Mouse (Mus musculus): ENCODE data around the gene Gm28035. TPM values are rescaled to one million over a fixed set of nuclear protein-coding genes. Genes with fewer than 3 reads are reported as not detected.

Gene Gm28035
- polyA plus RNA-seq, 1 experiment from 2014 or later, result 0.20 TPM

DNA sequence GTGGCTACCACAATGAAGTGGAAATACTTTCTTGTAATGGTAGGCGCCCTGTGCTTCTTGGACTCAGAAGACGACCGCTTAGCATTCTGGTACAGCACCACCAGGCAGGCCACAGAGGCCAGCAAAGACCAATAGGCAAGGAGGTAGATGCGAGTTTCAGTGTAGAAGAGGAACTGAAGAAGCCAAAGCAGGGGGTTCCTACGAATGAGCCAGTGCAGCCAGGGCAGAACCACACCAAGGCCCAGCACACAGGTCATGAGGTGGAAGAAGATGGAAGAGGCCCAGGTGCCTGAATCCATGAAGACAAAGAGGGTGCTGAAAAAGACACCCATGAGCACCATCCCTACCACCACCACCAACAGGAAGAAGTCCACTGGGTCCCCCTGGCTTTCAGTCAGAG, 44.6 kb downstream of the Gm28035 start:
- Histone ChIP-seq H3K27ac (no peak overlapping the region), H3K9ac (ENCODE audit: low read depth, low read length) (no peak overlapping the region), H3K4me3 (replicated peaks; ENCODE audit: low read depth, low read length) (peak overlapping the region; percentile 96), H3K4me2 (ENCODE audit: low read length) (peak overlapping the region; percentile 93), H3K4me1 (replicated peaks; ENCODE audit: insufficient read depth, low read length) (peaks cover 19% of the 10 kb centered on the region), H3K36me3 (ENCODE audit: insufficient read depth, low read length) (no peaks in the 10 kb centered on the region), H3K9me3 (replicated peaks; ENCODE audit: low read length) (no peaks in the 10 kb centered on the region), H3K27me3 (ENCODE audit: insufficient read depth, low read length) (no peaks in the 10 kb centered on the region)
- ATAC-seq (replicated peaks; ENCODE audit: low FRiP score, low read depth) (no peak), DNase-seq (ENCODE audit: low spot score) (no peak)
- no peak for TF ChIP-seq CTCF (IDR thresholded peaks at IDR 0.05; ENCODE audit: low read depth)
- 96% methylated on average over 5 of the region's 5 CpGs for WGBS

DNA sequence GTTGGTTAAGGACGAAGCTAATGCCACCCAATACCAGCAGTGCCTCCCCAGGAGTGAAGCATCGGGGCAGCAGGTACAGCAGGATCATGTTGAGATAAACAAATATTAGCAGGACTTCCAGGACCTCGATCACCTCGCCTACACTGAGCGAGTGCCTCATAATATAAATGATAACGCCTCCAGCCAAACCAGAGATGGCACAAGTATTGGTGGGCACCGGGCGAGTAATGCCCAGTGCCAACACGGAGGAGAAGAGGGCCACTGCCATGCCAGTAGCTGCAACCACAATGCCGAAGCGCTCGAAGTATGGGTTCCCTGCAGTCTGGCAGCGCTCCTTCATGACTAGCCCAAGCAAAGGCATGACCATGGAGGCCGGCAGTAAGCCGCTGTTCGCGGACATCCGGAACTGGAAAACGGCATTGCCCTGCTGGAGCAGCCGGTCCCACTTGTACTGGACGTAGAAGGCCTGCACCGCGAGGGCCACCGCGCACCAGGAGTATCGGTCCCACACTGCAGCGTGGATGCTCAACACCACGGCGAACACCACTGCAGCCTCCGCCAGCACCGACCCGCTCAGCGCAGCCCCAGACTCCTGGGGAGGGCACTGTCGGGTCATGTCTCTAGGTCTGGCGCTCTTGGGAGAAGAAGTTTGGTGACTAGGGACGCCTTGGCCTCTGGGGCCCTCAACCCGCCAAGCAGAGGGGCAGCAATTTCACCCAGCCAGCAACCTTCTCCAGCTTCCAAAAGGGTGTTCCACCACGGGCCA, 45.2 kb downstream of the Gm28035 start:
- Histone ChIP-seq H3K27ac (peak overlapping the region; percentile 63; the same call in 1 of the 2 replicates), H3K9ac (ENCODE audit: low read depth, low read length) (peak overlapping the region; percentile 87), H3K36me3 (ENCODE audit: insufficient read depth, low read length) (no peaks in the 10 kb centered on the region), H3K4me1 (replicated peaks; ENCODE audit: insufficient read depth, low read length) (peaks cover 19% of the 10 kb centered on the region), H3K27me3 (ENCODE audit: insufficient read depth, low read length) (no peaks in the 10 kb centered on the region), H3K9me3 (replicated peaks; ENCODE audit: low read length) (no peaks in the 10 kb centered on the region), H3K4me2 (ENCODE audit: low read length) (peak overlapping the region; percentile 93), H3K4me3 (replicated peaks; ENCODE audit: low read depth, low read length) (peak overlapping the region; percentile 96)
- peak; percentile 70 for ATAC-seq (replicated peaks; ENCODE audit: low FRiP score, low read depth)
- 12% methylated on average over 38 of the region's 38 CpGs for WGBS
- no peak for TF ChIP-seq CTCF (IDR thresholded peaks at IDR 0.05; ENCODE audit: low read depth)
- DNase-seq (ENCODE audit: low spot score), result no peak

DNA sequence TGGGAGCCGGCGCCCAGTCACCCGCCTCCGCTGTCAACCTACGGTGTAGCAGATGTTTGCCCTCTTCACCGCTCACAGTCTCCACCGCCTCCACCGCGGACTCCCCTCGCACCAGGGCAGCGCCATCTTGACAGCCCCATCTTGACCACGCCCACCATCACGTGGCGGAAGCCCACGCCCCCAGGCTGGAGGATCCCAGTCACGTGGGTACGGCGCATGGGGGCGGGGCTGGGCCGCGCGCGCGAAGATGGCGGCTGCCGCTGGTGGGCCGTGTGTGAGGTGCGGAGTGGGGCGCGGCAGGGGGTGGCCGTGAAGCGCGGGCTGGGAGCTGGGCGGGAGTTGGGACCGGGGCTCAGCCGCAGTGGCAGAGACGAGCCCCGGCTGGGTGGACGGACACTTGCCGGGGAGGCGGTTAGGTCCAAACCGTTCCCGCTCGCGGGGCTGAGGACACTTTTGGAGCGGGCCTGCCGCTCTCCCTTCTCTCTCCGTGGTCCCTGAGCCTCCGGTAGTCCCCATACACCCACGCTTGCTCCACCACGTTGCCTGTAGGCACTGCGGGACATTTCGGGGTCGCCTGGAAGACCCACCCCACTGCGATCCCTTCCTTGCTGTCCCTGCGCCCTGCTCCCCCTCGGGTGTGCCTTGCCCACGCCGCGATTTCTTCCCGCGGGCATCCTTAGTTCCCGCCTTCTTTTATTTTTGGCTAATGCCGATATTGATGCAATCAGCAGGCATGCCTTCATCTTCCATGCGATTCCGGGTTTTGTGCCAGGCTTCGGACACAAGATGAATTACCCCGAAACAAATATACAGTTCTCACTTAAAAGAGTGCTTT, 46.0 kb downstream of the Gm28035 start, which contains the start of the genes Dolk and Nup188:
Dolk (minus strand) TSS at position 143 of the 835 bp plus-strand sequence.
Nup188 (plus strand) TSS at position 206 of the 835 bp plus-strand sequence.
- Histone ChIP-seq H3K4me3 (replicated peaks; ENCODE audit: low read depth, low read length) (peak within 1 kb of the TSS; percentile 96), H3K36me3 (ENCODE audit: insufficient read depth, low read length) (no peaks in the 10 kb centered on the region), H3K27ac (peak within 1 kb of the TSS; percentile 63; the same call in 1 of the 2 replicates), H3K27me3 (ENCODE audit: insufficient read depth, low read length) (no peaks in the 10 kb centered on the region), H3K9ac (ENCODE audit: low read depth, low read length) (peak within 1 kb of the TSS; percentile 87), H3K9me3 (replicated peaks; ENCODE audit: low read length) (no peaks in the 10 kb centered on the region), H3K4me2 (ENCODE audit: low read length) (peak within 1 kb of the TSS; percentile 93), H3K4me1 (replicated peaks; ENCODE audit: insufficient read depth, low read length) (peaks cover 19% of the 10 kb centered on the region)
- no peak for TF ChIP-seq CTCF (IDR thresholded peaks at IDR 0.05; ENCODE audit: low read depth)
- under 1% methylated on average over 64 of the region's 68 CpGs for WGBS
- ATAC-seq (replicated peaks; ENCODE audit: low FRiP score, low read depth), result peak; percentile 92
- DNase-seq (ENCODE audit: low spot score), result peak; percentile 97

DNA sequence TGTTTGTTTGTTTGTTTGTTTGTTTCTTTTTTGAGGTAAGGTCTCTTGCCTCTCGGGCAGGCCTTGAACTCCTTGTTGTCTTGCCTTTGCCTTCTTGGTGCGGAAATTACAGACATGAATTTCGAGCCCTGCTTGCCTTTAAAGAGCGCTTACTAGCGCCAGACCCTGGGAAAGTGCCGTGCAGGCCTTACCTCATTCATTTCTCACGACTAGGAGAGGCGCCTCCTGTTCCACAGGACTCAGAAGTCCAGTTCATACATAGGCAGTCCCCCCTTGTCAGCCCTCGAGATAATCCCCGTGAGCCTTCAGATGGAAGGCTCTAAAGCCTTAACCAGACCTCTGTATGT, 46.6 kb downstream of the Gm28035 start:
- H3K4me1 ChIP-seq (replicated peaks; ENCODE audit: insufficient read depth, low read length), result peaks cover 19% of the 10 kb centered on the region
- no peaks in the 10 kb centered on the region for H3K27me3 ChIP-seq (ENCODE audit: insufficient read depth, low read length)
- H3K4me3 ChIP-seq (replicated peaks; ENCODE audit: low read depth, low read length), result peak overlapping the region; percentile 96
- H3K9me3 ChIP-seq (replicated peaks; ENCODE audit: low read length), result no peaks in the 10 kb centered on the region
- H3K4me2 ChIP-seq (ENCODE audit: low read length), result peak overlapping the region; percentile 93
- 0 out of 2 replicates have a peak overlapping the region, but pooled peaks have one; percentile 63 for H3K27ac ChIP-seq
- DNase-seq (ENCODE audit: low spot score) (peak; percentile 63), ATAC-seq (replicated peaks; ENCODE audit: low FRiP score, low read depth) (no peak)
- 1% methylated on average over 10 of the region's 10 CpGs for WGBS
- H3K36me3 ChIP-seq (ENCODE audit: insufficient read depth, low read length), result no peaks in the 10 kb centered on the region
- TF ChIP-seq CTCF (IDR thresholded peaks at IDR 0.05; ENCODE audit: low read depth), result peak; percentile 12; the same call in 1 of the 2 replicates
- peak overlapping the region; percentile 87 for H3K9ac ChIP-seq (ENCODE audit: low read depth, low read length)

DNA sequence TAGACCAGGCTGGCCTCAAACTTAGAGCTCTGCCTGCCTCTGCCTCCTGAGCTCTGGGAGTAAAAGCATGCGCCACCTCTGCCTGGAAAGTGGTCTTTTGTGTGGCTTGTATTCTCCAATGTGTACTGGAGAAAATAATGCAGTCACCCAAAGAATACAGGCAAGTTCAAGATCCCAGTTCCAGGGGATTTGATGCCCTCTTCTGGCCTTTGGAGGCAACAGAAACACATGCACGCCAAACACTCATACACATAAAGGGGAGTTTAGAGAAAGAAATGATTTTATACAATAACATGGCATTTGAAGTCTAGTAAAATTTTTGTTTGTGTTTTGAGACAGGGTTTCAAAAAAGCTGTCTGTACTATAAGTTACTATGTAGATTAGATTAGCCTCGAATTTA, 59.2 kb downstream of the Gm28035 start:
- peaks cover 37% of the 10 kb centered on the region for H3K36me3 ChIP-seq (ENCODE audit: insufficient read depth, low read length)

DNA sequence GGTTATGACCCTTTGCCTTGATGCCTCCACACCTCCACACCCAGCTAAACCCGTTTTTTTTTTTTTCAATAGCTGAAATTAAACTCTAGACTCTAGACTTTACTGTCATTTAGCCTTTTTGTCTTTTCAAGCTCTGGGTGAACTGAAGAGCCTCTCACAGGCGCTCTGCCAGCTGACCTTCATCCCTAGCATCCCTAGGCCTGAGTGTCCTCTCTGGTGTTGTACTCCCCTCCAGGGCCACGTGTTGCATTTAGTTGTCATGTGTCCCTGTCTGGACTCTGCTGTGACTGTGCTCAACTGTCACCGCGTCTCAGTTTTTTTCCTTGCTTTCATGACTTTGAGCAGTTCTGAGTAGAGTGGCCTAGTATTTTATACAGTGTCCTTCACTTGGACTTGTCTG, 59.6 kb downstream of the Gm28035 start:
- no peak overlapping the region for H3K27ac ChIP-seq
- H3K4me2 ChIP-seq (ENCODE audit: low read length), result no peak overlapping the region
- DNase-seq (ENCODE audit: low spot score), result no peak
- ATAC-seq (replicated peaks; ENCODE audit: low FRiP score, low read depth), result no peak
- no peak overlapping the region for H3K4me3 ChIP-seq (replicated peaks; ENCODE audit: low read depth, low read length)
- no peaks in the 10 kb centered on the region for H3K4me1 ChIP-seq (replicated peaks; ENCODE audit: insufficient read depth, low read length)
- no peaks in the 10 kb centered on the region for H3K9me3 ChIP-seq (replicated peaks; ENCODE audit: low read length)
- peaks cover 42% of the 10 kb centered on the region for H3K36me3 ChIP-seq (ENCODE audit: insufficient read depth, low read length)
- no peak for TF ChIP-seq CTCF (IDR thresholded peaks at IDR 0.05; ENCODE audit: low read depth)
- 88% methylated on average over 5 of the region's 5 CpGs for WGBS
- no peaks in the 10 kb centered on the region for H3K27me3 ChIP-seq (ENCODE audit: insufficient read depth, low read length)
- no peak overlapping the region for H3K9ac ChIP-seq (ENCODE audit: low read depth, low read length)

More for the DNA sequence above, 59.2 kb downstream of the Gm28035 start:
- Histone ChIP-seq H3K4me3 (replicated peaks; ENCODE audit: low read depth, low read length) (no peak overlapping the region), H3K27ac (no peak overlapping the region), H3K27me3 (ENCODE audit: insufficient read depth, low read length) (no peaks in the 10 kb centered on the region), H3K4me2 (ENCODE audit: low read length) (no peak overlapping the region), H3K4me1 (replicated peaks; ENCODE audit: insufficient read depth, low read length) (no peaks in the 10 kb centered on the region), H3K9ac (ENCODE audit: low read depth, low read length) (no peak overlapping the region), H3K9me3 (replicated peaks; ENCODE audit: low read length) (no peaks in the 10 kb centered on the region)
- DNase-seq (ENCODE audit: low spot score) (peak; percentile 15), ATAC-seq (replicated peaks; ENCODE audit: low FRiP score, low read depth) (no peak)
- TF ChIP-seq CTCF (IDR thresholded peaks at IDR 0.05; ENCODE audit: low read depth), result peak; percentile 54; the same call in 1 of the 2 replicates
- WGBS, result 83% methylated on average over 3 of the region's 3 CpGs
